Mouse (Mus musculus) adipocyte (in vitro differentiated cells): ENCODE measurements around the gene 1700012B07Rik.
A peak's percentile ranks its signal among the peaks of the same experiment; 100 is the strongest.

Source experiments
- DNase-seq: peaks from one replicate; pipeline ENCODE4 v3.0.0-alpha.2; 2016; ENCODE audit warnings: low spot score

The 1700012B07Rik gene

GRCm38 (mm10) chr11:109846343-109846742 lies 18.5 kb upstream of the 1700012B07Rik start:
- no peak for DNase-seq

GRCm38 (mm10) chr11:109845601-109846000 lies 17.8 kb upstream of the 1700012B07Rik start:
- DNase-seq, result no peak

GRCm38 (mm10) chr11:109844466-109844865 lies 16.6 kb upstream of the 1700012B07Rik start:
- DNase-seq, result no peak

- DNase-seq, result no peak
Measured at GRCm38 (mm10) chr11:109830368-109830767, 2.5 kb upstream of the 1700012B07Rik start.

GRCm38 (mm10) chr11:109822280-109822679 lies 5.6 kb downstream of the 1700012B07Rik start:
- no peak for DNase-seq

- DNase-seq, result peak; percentile 68
Measured at GRCm38 (mm10) chr11:109817405-109817804, 10.4 kb downstream of the 1700012B07Rik start.

- DNase-seq, result peak; percentile 10
Measured at GRCm38 (mm10) chr11:109816911-109817310, 10.9 kb downstream of the 1700012B07Rik start.

- peak; percentile 54 for DNase-seq
Measured at GRCm38 (mm10) chr11:109811721-109812120, 16.1 kb downstream of the 1700012B07Rik start.

GRCm38 (mm10) chr11:109809175-109809855 lies 18.5 kb downstream of the 1700012B07Rik start:
- DNase-seq, result no peak

- no peak for DNase-seq
Measured at GRCm38 (mm10) chr11:109801515-109801914, 26.3 kb downstream of the 1700012B07Rik start.

- DNase-seq, result no peak
Measured at GRCm38 (mm10) chr11:109797531-109797930, 30.3 kb downstream of the 1700012B07Rik start.

- DNase-seq, result no peak
Measured at GRCm38 (mm10) chr11:109795536-109795935, 32.3 kb downstream of the 1700012B07Rik start.

GRCm38 (mm10) chr11:109793578-109793977 lies 34.3 kb downstream of the 1700012B07Rik start:
- DNase-seq, result no peak

- no peak for DNase-seq
Measured at GRCm38 (mm10) chr11:109792401-109792997, 35.3 kb downstream of the 1700012B07Rik start.

- no peak for DNase-seq
Measured at GRCm38 (mm10) chr11:109791965-109792364, 35.9 kb downstream of the 1700012B07Rik start.

GRCm38 (mm10) chr11:109790221-109790620 lies 37.6 kb downstream of the 1700012B07Rik start:
- no peak for DNase-seq

GRCm38 (mm10) chr11:109785392-109785791 lies 42.5 kb downstream of the 1700012B07Rik start:
- no peak for DNase-seq

GRCm38 (mm10) chr11:109771381-109771780 lies 56.5 kb downstream of the 1700012B07Rik start:
- DNase-seq, result peak; percentile 14

GRCm38 (mm10) chr11:109770185-109770584 lies 57.7 kb downstream of the 1700012B07Rik start:
- DNase-seq, result no peak

- no peak for DNase-seq
Measured at GRCm38 (mm10) chr11:109769091-109769490, 58.8 kb downstream of the 1700012B07Rik start.

- DNase-seq, result no peak
Measured at GRCm38 (mm10) chr11:109760063-109760462, 67.8 kb downstream of the 1700012B07Rik start.

GRCm38 (mm10) chr11:109758616-109759215 lies 69.1 kb downstream of the 1700012B07Rik start:
- peak; percentile 54 for DNase-seq

GRCm38 (mm10) chr11:109754105-109754602 lies 73.7 kb downstream of the 1700012B07Rik start:
- DNase-seq, result no peak
